Mouse (Mus musculus): Measurements from ENCODE around the gene Olfr9.
"Not testable (repeated sequence)": the region's sequence is repeated elsewhere in the genome, so short reads cannot be mapped to it uniquely, and the experiment has no call there.

Olfr9 gene

DNA sequence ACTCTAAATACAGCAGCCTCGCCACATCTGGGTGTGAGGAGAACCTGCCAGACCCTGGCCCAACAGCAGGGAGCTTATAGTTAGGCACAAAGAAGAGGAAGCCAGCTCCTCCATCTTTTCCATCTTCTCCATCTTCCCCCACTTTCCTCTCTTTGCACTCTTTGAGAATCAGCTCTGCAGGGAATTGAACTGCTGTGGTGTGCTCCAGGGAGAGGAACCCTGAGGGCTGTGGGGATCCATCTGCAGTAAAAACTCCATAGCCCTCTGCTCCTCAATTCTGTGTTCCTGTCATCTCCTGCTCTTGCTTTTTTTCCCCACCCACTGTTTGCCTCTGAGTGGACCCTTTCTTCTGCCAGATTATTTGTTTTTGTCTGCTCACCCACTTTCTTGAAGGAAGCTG lies at the start of gene Olfr9:
Gene Olfr9, plus strand, starts transcription at position 301 of the 400 bp plus-strand sequence.
- not testable (repeated sequence) for DNase-seq (ENCODE audit: low spot score)

DNA sequence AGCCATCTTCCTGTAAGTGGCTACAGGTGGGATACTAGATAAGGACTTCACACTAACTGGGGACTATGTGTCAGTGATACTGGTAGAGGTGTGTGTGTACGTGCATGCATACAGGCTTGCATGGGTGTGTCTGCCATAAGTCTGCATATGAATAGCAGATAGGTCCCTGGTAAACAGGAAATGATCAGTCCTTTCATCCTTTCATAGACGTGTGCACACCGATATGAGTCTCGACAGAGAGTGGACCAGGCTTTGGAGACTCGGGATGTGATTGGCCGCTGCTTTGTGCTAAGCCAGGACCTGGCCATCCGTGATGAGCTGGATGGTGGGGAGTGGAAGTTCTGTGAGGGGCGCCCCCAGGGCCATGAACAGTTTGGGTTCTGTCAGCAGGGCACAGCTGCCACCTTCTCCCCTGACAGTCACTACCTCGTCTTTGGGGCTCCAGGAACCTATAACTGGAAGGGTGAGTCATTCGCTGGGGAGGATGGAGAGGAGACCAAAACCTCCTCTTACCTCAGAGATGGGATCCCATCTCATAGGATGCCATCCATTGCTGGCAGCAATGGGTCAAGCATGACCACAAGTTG lies 48.7 kb upstream of the Olfr9 start:
- no peak for DNase-seq (ENCODE audit: low spot score)

DNA sequence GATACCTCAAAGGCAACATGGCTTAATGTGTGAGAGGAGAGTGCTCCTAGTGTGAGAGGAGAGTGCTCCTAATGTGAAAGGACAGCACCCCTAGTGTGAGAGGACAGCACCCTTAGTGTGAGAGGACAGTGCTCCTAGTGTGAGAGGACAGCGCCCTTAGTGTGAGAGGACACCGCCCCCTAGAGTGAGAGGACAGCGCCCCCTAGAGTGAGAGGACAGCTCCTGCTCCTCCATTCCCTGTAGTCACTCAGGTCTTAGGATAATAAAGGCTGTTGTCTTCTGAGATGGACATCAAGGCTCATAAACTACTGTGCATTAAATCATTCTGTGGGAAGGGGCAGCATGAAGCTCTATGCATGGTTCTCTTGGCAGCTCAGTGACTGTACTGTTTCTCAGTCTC lies 43.6 kb upstream of the Olfr9 start:
- DNase-seq (ENCODE audit: low spot score) = no peak

DNA sequence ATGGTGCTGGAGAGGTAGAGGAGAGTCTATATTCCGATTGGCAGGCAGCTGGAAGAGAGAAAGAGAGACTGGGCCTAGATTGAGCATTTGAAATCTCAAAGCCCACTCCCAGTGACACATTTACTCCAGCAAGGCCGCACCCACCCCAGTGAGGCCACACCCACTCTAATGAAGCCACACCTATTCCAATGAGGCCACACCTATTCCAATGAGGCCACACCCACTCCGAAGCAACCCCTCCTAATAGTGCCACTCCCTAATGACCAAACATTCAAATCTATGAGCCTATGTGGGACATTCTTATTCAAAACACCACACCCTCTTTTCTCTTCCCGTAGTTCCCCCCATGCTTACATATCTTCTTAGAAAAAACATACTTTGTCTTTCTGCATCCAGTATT lies 41.7 kb upstream of the Olfr9 start:
- DNase-seq (ENCODE audit: low spot score) = no peak

DNA sequence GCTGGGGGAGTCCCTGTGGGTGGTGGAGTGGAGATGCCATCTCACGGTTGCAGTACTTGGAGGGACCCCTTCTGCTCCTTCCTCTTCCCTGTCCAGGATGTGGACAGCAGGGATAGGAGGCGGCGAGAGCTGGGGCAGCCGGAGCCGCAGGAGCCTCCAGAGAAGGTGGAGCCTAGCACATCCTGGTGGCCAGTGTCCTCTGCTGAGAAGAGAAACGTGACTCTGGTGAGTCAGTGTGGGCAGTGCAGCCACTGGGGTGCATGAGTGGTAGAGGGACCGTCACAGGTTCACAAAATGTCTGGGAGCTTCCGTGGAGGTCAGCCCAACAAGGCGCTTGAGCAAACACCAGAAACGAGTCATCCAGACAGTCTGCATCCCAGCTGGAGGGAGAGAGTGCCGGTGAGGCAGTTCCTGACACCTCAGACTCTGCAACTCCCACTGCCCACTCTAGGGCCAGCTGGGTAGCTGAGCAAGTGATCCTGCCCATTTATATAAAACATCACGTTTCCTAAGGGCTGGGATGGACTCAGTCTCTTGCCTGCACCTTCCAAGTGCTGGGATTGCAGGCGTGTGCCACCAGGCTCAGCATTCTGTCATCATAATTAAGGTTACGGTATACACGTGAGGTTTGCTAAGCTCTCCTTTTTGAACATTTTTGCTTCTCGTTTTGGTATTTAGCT lies 38.9 kb upstream of the Olfr9 start:
- no peak for DNase-seq (ENCODE audit: low spot score)

DNA sequence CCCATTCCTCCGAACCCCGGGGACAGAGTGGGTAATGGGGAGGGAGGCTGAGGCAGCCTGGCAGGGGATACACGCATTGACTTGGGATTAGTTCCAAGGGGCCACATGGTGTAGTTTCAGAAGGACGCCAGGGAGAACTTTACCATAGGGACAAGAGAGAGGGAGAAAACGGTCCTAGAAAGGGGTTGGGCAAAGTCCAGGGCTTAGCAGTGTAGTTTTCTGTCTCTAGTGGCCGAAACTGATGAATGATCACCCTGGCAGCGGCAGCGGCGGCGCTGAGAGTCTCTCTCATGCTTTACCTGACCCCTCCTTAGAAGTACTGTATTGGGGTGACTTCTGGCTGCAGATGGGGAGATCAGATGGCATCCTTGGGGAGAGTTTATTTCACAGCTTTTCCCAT lies 30.9 kb upstream of the Olfr9 start:
- no peak for DNase-seq (ENCODE audit: low spot score)

DNA sequence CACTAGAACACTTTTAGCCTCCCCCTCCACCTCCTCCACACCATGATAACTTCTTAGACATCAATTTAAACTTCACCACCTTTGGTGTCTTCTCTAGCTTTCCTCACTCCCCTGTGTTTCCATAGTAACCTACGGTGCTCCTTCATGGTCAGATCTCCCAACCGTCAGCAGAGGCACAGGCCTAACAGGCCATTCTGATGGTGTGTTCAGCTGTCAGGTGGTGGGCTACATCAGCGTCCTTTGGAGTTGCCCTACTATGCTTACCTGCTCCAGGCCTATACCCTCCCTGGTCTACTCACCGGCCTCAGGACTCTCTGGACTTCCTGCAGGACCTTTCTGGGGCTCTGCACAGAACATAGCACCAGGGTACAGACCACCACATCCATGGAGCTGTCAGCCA lies 29.1 kb upstream of the Olfr9 start:
- no peak for DNase-seq (ENCODE audit: low spot score)

DNA sequence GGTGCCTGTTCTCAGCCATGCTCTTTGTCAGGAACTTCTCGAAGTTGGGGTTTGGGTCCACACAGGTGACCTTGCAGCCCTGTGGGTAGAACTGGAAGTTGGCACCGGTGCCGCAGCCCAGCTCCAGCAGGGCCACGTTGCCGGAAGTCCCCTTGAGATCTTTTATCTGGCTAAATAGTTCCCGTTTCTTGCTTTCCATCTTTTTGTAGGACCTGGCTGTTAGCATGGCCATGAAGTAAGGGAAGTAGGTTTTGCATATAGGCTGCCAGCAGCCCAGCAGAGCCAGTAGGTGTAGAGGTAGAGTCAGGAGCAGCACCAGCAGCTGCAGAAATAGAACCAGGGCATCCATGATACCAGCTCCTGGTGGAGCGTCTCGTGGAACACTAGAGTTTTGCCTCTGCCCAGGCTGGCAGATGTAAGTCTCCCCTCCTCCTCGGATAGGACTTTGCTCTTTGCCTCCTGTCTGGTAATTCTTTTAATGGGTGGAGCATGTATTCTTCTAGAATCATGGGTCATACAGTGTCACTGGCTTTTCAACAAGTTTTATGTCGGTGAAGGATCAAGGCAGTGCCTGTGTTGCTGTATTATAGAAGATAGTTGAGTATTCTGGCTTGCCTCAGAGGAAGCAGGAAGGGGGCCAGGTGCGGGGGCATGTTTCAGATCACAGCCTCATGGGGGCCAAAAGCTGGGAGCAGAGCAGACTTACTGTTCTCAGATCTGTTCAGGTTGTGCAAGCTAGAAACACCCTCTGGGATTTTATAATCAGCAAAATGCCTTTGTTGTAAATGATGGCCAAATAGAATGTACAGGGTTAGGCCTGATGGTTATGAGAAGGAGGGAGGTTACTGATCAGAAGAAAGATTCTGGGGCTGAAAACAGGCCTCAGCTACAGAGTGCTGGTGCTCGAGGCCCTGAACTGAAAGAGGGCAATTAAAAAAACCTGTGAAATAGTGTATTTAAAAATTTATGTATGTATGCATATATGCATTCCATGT lies 28.3 kb upstream of the Olfr9 start, which contains the start of gene Mettl7b:
Gene Mettl7b, minus strand, starts transcription at position 399 of the 995 bp plus-strand sequence.
- no peak for DNase-seq (ENCODE audit: low spot score)

DNA sequence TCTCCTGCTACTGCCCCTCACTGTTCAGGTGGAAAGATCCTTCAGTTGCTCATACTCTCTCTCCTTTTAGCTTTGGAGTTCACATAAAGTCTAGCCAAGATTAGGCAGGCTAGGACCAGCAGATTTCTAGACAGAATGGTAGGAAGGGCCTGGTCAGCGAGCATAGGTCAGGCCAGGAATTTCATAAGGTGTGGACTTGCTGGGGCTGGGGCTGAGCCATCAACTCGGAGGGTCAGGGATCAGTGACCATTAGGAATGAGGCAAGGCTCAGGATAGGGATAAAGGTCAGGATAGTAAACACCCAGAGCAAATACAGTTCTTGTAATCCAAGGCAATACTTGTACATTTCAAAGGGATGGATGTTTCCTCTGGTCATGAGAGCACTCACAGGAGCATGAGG lies 24.3 kb upstream of the Olfr9 start:
- no peak for DNase-seq (ENCODE audit: low spot score)

DNA sequence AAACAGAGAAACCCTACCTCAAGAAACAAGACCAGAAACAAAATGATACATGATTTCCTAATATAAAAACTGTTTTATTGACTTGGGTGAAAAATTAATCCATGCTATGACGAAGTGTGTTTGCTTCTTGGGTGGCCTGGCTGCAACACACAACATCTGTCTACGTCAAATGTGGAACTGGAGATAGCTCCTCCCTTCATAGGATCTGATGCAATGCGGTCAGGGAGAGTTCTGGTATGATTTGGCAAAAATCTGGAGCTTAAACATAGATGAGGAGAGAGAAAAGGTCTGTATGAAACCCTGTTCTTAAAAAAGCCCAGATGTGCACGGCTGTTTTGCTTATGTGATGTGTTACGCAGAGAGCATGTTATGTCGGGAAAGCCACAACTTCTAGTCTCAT lies 23.4 kb upstream of the Olfr9 start:
- DNase-seq (ENCODE audit: low spot score) = no peak

DNA sequence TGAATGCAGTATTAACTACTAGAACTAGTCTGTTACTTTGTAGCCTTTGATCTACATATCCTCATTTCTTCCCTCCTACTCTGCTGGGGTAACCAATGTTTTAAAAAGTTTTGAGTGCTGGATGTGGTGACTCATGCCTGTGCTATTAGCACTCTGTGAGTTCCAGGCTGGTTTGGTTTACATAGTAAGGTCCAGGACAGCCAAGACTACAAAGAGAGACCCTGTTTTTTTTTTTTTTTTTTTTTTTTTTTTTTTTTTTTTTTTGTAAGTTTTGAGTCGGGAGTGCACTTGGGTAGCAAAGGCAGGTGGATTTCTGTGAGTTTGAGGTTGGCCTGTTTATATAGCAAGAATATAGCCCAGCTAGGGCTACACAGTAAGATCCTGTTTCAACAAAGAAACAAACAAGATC lies 20.9 kb upstream of the Olfr9 start:
- DNase-seq (ENCODE audit: low spot score) = no peak

DNA sequence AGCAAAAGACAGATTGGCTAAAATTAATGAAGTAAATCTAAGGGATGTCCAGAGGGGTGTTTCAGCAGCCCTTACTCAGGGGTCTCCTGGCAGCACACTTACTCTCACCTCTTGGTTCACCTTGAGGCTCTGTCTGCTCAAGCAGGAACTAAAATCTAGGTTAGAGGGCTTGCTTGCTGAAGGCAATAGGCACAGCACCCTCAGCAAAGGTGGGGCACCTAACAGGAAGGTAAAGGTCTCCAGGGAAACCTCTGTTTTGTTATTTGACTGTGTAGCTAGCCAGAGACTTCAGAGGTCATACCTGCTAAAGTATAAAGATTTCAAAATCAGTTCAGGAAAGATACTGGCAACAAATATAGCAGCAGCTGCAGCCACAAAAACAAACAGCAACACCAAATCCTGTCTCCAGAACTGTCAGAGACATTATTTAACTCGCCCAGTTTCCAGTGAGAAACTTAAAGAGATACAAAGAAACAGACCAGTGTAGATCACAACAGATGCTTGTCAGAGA lies 18.4 kb upstream of the Olfr9 start:
- DNase-seq (ENCODE audit: low spot score) = no peak

DNA sequence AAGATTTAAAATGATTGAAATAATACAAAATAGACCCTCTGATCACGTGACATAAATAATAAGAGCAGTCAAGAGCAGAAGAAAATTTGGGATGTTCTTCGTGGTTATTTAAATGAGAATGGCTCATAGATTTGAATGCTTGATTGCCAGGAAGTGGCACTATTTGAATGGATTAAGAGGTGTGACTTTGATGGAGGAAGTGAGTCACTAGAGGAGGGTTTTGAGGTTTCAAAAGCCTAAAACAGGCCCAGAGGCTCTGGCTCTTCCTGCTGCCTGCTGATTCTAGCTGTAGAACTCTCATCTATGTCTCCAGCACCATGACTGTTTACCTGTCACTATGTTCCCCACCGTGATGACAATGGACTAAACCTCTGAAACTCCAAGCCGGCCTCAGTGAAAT lies 16.4 kb upstream of the Olfr9 start:
- DNase-seq (ENCODE audit: low spot score) = no peak

DNA sequence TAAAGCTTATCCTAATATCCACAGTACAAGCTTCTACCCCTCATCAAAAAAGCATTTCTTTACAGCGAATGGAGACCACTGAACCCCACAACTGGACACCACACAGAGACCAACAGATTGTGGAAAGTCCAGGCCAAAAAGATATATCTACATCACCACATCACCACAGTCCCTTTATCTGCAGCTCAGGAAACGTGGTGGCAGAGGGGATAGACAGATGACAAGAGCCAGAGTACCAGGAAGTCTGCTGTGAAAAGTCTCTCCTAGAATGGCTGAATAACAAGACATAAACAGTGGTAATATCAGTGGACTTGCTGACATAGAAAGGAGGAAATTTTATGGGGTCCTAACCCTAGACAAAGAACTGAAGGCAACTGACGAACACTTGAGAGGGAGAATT lies 12.8 kb upstream of the Olfr9 start:
- DNase-seq (ENCODE audit: low spot score) = no peak

DNA sequence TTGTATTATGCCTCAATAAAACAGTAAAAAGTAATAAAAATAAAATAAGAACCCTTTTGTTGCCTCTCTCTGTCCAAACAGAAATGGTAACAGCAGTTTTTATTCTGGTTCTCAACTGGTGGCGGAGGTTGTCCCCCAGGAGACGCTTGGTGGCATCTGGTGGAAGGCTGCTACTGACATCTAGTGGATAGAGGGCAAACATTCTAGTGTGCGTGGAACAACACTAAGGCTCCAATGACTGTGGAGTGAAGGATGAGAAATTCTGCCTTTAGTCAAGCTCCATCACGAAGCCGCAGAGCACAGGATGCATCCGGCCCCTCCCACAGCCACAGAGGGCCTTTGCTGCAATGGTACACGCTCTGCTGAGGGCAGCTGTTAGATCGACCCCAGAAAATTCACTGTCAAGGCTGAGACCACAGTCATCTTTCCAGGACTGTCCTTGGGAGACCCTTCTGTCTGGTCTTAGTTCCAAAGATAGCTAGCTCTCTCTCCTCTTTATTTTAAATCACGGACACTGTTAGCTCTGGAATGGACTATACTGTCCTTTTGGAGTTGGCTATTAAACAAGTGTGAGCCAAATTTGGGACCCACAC lies 11.6 kb upstream of the Olfr9 start:
- peak; percentile 22 for DNase-seq (ENCODE audit: low spot score)

DNA sequence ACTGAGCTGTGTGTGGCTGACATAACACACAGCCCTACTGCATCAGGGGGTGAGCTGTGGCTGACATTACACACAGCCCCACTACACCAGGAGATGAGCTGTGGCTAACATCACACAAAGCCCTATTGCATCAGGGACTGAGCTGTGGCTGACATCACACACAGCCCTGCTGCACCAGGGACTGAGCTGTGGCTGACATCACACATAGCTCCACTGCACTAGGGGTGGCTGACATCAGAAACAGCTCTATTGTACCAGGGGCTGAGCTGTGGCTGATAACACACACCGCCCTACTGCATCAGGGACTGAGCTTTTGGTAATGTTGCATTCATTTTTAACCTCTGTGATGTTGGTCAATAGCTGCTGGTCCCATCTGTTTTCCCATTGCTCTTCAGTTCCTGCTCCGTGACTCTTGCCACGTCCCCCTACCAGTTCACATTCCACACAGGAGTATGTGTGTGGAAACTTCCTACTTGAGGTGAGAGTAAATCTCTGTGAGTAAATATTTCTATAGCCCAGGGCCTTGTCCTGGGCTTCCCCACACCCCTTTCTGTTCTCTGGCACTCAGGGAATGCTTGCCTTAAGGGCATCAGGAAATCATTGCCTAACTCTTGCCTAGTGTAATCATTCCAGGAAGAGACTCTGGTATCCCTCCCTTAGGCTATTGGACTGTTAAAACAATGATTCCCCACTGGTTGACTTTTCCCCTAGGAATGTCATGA lies 8.4 kb upstream of the Olfr9 start:
- no peak for DNase-seq (ENCODE audit: low spot score)

DNA sequence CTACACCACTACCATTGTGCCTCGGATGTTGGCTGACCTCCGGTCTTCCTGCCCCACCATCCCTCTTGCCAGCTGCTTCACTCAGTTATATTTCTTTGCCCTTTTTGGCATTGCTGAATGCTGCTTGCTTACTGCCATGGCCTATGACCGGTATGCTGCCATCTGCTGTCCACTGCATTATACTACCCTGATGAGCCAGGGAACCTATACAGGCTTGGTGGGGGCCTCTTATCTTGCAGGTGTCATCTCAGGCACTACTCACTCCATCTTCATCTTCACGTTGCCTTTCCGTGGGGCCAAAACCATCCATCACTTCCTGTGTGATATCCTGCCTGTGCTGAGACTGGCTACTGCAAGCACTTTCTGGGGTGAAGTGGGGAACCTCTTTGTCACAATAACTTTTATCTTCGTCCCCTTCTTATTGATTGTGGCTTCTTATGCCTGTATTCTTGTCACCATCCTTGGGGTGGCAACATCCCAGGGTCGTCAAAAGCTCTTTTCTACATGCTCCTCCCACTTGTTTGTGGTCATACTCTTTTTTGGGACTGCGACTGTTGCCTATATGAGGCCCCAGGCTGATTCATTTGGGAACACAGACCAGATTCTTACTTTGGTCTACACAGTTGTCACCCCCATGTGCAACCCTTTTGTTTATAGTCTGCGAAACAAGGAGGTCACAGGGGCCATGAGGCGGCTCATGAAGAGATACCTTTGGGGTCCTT lies 1.1 kb downstream of the Olfr9 start:
- DNase-seq (ENCODE audit: low spot score) = not testable (repeated sequence)

DNA sequence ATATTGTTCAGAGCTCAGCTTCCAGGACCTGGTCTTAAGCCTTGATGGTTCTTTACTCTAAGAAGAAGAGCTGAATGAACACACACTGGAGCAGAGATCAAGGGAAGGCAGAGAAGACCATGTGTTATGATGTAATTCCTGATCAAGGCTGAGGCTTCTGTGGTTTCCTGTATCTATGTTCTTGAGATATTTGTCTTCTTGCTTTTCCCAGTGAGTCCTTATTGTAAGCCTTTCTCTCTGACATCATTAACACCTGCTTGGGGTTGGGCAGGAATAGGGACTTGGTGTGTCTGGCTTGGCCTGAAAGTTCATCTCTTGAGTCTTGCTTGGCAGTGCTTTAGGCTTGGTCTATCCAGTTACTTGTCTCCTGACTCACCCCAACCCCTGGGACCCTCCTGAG lies 1.8 kb downstream of the Olfr9 start:
- no peak for DNase-seq (ENCODE audit: low spot score)

DNA sequence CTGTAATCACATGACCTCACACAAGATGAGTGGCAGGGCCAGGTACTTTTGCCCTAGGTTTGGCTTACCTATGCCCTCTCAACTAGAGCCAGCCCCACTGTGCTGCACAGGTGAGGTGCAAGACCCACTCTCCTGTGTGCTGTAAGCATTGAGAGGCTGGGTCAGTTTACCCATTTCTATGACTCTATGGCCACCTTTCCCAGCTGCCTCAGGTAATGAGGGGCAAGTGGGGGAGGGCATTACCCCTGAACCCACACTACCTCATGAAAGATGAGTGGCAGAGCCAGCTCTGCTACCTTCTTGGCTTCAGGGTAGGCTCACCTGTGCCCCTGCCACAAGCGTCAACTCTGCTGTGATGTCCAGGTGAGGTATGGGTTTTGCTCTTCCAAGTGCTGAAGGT lies 6.6 kb downstream of the Olfr9 start:
- no peak for DNase-seq (ENCODE audit: low spot score)

DNA sequence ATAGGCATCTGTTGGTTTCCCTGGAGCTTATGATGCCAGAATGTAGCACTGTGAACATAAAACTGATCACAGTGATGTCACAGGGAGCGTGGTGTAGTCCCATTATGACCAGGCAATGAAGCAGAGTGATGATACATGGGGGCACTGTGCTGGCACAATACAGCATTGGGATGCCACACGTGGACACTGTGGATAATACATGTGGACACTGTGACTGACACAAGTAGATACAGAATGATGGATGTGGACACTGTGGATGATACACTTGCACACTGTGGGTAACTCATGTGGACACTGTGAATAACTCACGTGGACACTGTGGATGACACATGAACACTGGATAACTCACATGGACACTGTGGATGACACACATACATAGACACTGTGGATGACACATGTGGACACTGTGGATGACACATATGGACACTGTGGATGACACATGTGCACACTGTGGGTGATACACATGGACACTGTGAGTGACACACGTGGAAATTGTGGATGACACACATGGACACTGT lies 7.4 kb downstream of the Olfr9 start:
- no peak for DNase-seq (ENCODE audit: low spot score)
